23 mouse cellular contexts compared by ENCODE assay signal in genomic region chr2:120122983-120123382, GRCm38 (mm10). TPM values are rescaled to one million over a fixed set of nuclear protein-coding genes. Genes with fewer than 3 reads are reported as not detected.
DNase-seq lines count a peak whose midpoint lies in the region; ATAC-seq and TF ChIP-seq lines count a peak whose summit lies in the region.
"Had no signal": no experiment of that assay in that cellular context is flagged by ENCODE, and none has a peak within 500 bp of the region (broad histone marks: within the 10 kb centered on the region; RNA-seq: fewer than 3 reads in every experiment).

No protein-coding gene starts in this region.

- WGBS in heart, embryonic 16.5 days: 70% methylated on average over 6 of the region's 6 CpGs
- WGBS in heart, embryonic 12.5 days: 72% methylated on average over 6 of the region's 6 CpGs

- TF ChIP-seq CTCF in gastrocnemius, adult 2 months (IDR thresholded peaks at IDR 0.05): no peak

- H3K27me3 ChIP-seq in heart, embryonic 16.5 days (ENCODE audit: control insufficient read depth, insufficient read depth, low read length): no peaks in the 10 kb centered on the region
- no peaks in the 10 kb centered on the region for H3K27me3 ChIP-seq in heart, embryonic 12.5 days (replicated peaks)
- H3K27me3 ChIP-seq: embryonic facial prominence, embryonic 15.5 days; hindbrain, embryonic 15.5 days had no signal

- peaks cover 41% of the 10 kb centered on the region for H3K4me1 ChIP-seq in heart, embryonic 16.5 days (ENCODE audit: control insufficient read depth, insufficient read depth, low read length)
- peaks cover 51% of the 10 kb centered on the region for H3K4me1 ChIP-seq in heart, embryonic 12.5 days (replicated peaks)
- H3K4me1 ChIP-seq: hindbrain, embryonic 15.5 days had no signal

- ATAC-seq in heart, embryonic 16.5 days (replicated peaks; ENCODE audit: extremely low read depth, insufficient read depth, low FRiP score): no peak
- ATAC-seq in heart, embryonic 12.5 days (ENCODE audit: insufficient number of reproducible peaks, low FRiP score): no peak
- ATAC-seq: CD4-positive, CD25-positive, alpha-beta regulatory T cell, adult 4 months; forebrain, embryonic 14.5 days had no signal

- no peak overlapping the region for H3K9ac ChIP-seq in heart, embryonic 16.5 days (ENCODE audit: low read length)
- H3K9ac ChIP-seq in heart, embryonic 12.5 days: no peak overlapping the region
- H3K9ac ChIP-seq: embryonic facial prominence, embryonic 15.5 days; hindbrain, embryonic 15.5 days had no signal

- no peak overlapping the region for H3K4me3 ChIP-seq in gastrocnemius, adult 2 months
- H3K4me3 ChIP-seq in heart, embryonic 16.5 days (ENCODE audit: low read length): no peak overlapping the region
- no peak overlapping the region for H3K4me3 ChIP-seq in heart, embryonic 12.5 days
- H3K4me3 ChIP-seq: embryonic facial prominence, embryonic 15.5 days; erythroblast, embryonic 14.5 days; forebrain, embryonic 10.5 days; heart, embryonic 10.5 days; hindbrain, embryonic 15.5 days had no signal

- DNase-seq in gastrocnemius, adult 2 months: no peak
- no peak for DNase-seq in gastrocnemius, postnatal 25 days
- peak; percentile 35 for DNase-seq in layer of hippocampus, adult 9-10 months (ENCODE audit: low spot score)
- DNase-seq in layer of hippocampus, adult 9-11 months: no peak
- peak; percentile 70 for DNase-seq in lung, postnatal 25 days (ENCODE audit: low spot score)
- no peak for DNase-seq in lung, postnatal 4 days
- DNase-seq: adrenal gland, adult 8-10 months; B cell, adult 2 months; cerebellum, adult 11 months; cerebellum, adult 8-10 months; cerebellum, postnatal 14 days; embryo, embryonic 11 days; gastrocnemius, postnatal 10 days had no signal

- peaks cover 3% of the 10 kb centered on the region; the same call in 1 of the 2 replicates for H3K36me3 ChIP-seq in heart, embryonic 16.5 days (ENCODE audit: control insufficient read depth, insufficient read depth)
- peaks cover 22% of the 10 kb centered on the region for H3K36me3 ChIP-seq in heart, embryonic 12.5 days
- H3K36me3 ChIP-seq: embryonic facial prominence, embryonic 15.5 days; hindbrain, embryonic 15.5 days had no signal

- H3K9me3 ChIP-seq in heart, embryonic 16.5 days (replicated peaks; ENCODE audit: control insufficient read depth, low read length): no peaks in the 10 kb centered on the region
- H3K9me3 ChIP-seq in heart, embryonic 12.5 days (replicated peaks): no peaks in the 10 kb centered on the region
- H3K9me3 ChIP-seq: embryonic facial prominence, embryonic 15.5 days; forebrain, embryonic 10.5 days; G1E; heart, embryonic 10.5 days; hindbrain, embryonic 15.5 days had no signal

- H3K27ac ChIP-seq in gastrocnemius, adult 2 months: peak overlapping the region; percentile 63; the same call in 1 of the 2 replicates
- peak overlapping the region; percentile 26; the same call in 1 of the 2 replicates for H3K27ac ChIP-seq in heart, embryonic 16.5 days (ENCODE audit: low read length)
- H3K27ac ChIP-seq in heart, embryonic 12.5 days (ENCODE audit: poor library complexity, severe bottlenecking): no peak overlapping the region
- H3K27ac ChIP-seq: embryonic facial prominence, embryonic 15.5 days; forebrain, embryonic 10.5 days; hindbrain, embryonic 15.5 days had no signal

- intact Hi-C loops in gastrocnemius, adult 2 months (cut with DNase I): no loop called here

- no peak overlapping the region for H3K4me2 ChIP-seq in heart, embryonic 16.5 days (ENCODE audit: low read depth, low read length)
- H3K4me2 ChIP-seq in heart, embryonic 12.5 days: no peak overlapping the region
- H3K4me2 ChIP-seq: embryonic facial prominence, embryonic 15.5 days; hindbrain, embryonic 15.5 days had no signal

RNA-seq across cellular contexts. Expression of gene Ehd4, which starts 31.4 kb away (rescaled TPM):
- 10 to 100 TPM; 19.5 to 31.7 TPM for total RNA-seq in gastrocnemius, adult 2 months (2021)
- total RNA-seq in gastrocnemius, postnatal 25 days (2021): 10 to 100 TPM; 36.0 to 56.6 TPM
- 163 and 195 TPM in 2 replicates for polyA plus RNA-seq in heart, embryonic 16.5 days (2015; fragmentation: Nextera tagmentation; extraction: Ambion mirVana)
- 159 and 186 TPM in 2 replicates for polyA plus RNA-seq in heart, embryonic 12.5 days (2016; fragmentation: Nextera tagmentation; extraction: Ambion mirVana)

Comparison
In these comparisons a context has a peak if more than half of its experiments do, and no peak if none do; other contexts are left out.
1. DNase-seq: peak in layer of hippocampus, adult 9-10 months (single experiment) and lung, postnatal 25 days (single experiment); none in gastrocnemius, adult 2 months (single experiment), gastrocnemius, postnatal 25 days (single experiment), layer of hippocampus, adult 9-11 months (single experiment) and lung, postnatal 4 days (0 of 2).